Mouse (Mus musculus): ENCODE measurements around the gene Tmed1. TPM values are rescaled to one million over a fixed set of nuclear protein-coding genes. Genes with fewer than 3 reads are reported as not detected.

Tmed1 gene
- total RNA-seq, 1 experiment from 2014 or later: 9.7 TPM

Other genes starting within 250 kb of the Tmed1 start
- gene Atg4d, start 245.0 kb downstream of the Tmed1 start, total RNA-seq (2017): 5.6 and 14.1 TPM in 2 replicates
- 64.0 and 98.0 TPM in 2 replicates for gene Kri1, start 222.3 kb downstream of the Tmed1 start, total RNA-seq (2017)
- 14.8 and 30.4 TPM in 2 replicates for gene Cdkn2d, start 218.8 kb downstream of the Tmed1 start, total RNA-seq (2017)
- gene Ap1m2, start 197.9 kb downstream of the Tmed1 start, total RNA-seq (2017): 0.56 TPM in 1 of 2 replicates, not detected in the other
- gene Slc44a2, start 189.6 kb downstream of the Tmed1 start, total RNA-seq (2017): 65.7 and 97.9 TPM in 2 replicates
- gene Ilf3, start 142.4 kb downstream of the Tmed1 start, total RNA-seq (2017): 98.6 and 163 TPM in 2 replicates
- gene Qtrt1, start 98.4 kb downstream of the Tmed1 start, total RNA-seq (2017): 19.3 and 23.4 TPM in 2 replicates
- gene Dnm2, start 85.3 kb downstream of the Tmed1 start, total RNA-seq (2017): 80.9 and 87.0 TPM in 2 replicates
- gene AB124611, start 15.9 kb upstream of the Tmed1 start, total RNA-seq (2017): 11.5 and 19.4 TPM in 2 replicates
- gene Carm1, start 36.6 kb upstream of the Tmed1 start, total RNA-seq (2017): 21.0 and 26.5 TPM in 2 replicates
- 35.6 and 52.2 TPM in 2 replicates for gene Timm29, start 82.5 kb upstream of the Tmed1 start, total RNA-seq (2017)
- 12.3 and 12.4 TPM in 2 replicates for gene Yipf2, start 82.6 kb upstream of the Tmed1 start, total RNA-seq (2017)
- 70.1 and 86.5 TPM in 2 replicates for gene Smarca4, start 105.9 kb upstream of the Tmed1 start, total RNA-seq (2017)
- gene Ldlr, start 213.2 kb upstream of the Tmed1 start, total RNA-seq (2017): 22.2 and 22.4 TPM in 2 replicates

All from hematopoietic stem cell, adult 5-6 weeks (primary cell).